In the genomic region with DNA sequence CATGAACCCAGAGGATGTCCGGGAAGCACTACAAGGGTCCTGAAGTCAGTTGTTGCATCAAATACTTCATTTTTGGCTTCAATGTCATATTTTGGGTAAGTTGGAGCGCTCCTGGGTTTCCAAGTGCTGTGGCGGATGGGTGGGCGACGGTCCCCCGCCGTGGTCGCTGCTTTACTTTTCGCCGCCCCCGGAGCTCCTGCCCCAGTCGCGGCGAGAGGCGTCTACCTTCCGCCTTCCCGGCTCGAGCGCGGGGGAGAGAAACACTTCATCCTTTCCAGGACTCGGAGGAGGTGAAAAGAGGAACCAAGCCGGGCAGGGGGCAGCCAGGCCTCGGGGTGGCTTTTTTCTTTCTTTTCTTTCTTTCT, we compare ENCODE assay signal across 8 mouse cellular contexts. TPM values are rescaled to one million over a fixed set of nuclear protein-coding genes. Genes with fewer than 3 reads are reported as not detected.
DNase-seq lines count a peak whose midpoint lies in the region; ATAC-seq and TF ChIP-seq lines count a peak whose summit lies in the region.

No protein-coding gene starts in this region.

- peak overlapping the region; percentile 90 for H3K4me2 ChIP-seq in embryonic facial prominence, embryonic 11.5 days (ENCODE audit: low read depth, low read length)
- H3K4me2 ChIP-seq in liver, embryonic 14.5 days (ENCODE audit: low read depth) = peak overlapping the region; percentile 92
- peak overlapping the region; percentile 65 for H3K4me2 ChIP-seq in neural tube, embryonic 14.5 days (ENCODE audit: low read depth, low read length)

- no peaks in the 10 kb centered on the region; the same call in 1 of the 2 replicates for H3K4me1 ChIP-seq in embryonic facial prominence, embryonic 11.5 days (ENCODE audit: control insufficient read depth, insufficient read depth, low read length)
- H3K4me1 ChIP-seq in hindbrain, embryonic 10.5 days (replicated peaks) = peaks cover 47% of the 10 kb centered on the region
- H3K4me1 ChIP-seq in liver, embryonic 14.5 days (replicated peaks; ENCODE audit: control insufficient read depth in 2 of 2, insufficient read depth in 2 of 2, low read length in 1 of 2) = peaks cover 2 to 14% of the 10 kb centered on the region in 2 experiments; a peak in 3 of 4 replicates
- H3K4me1 ChIP-seq in neural tube, embryonic 14.5 days (ENCODE audit: control insufficient read depth, insufficient read depth, low read length) = peaks cover 36% of the 10 kb centered on the region

- WGBS in embryonic facial prominence, embryonic 11.5 days = 0% methylated on average over 23 of the region's 23 CpGs
- WGBS in hindbrain, embryonic 10.5 days = under 1% methylated on average over 23 of the region's 23 CpGs
- WGBS in liver, embryonic 14.5 days (ENCODE audit: insufficient replicate concordance) = under 1% methylated on average over 23 of the region's 23 CpGs
- 0% methylated on average over 23 of the region's 23 CpGs for WGBS in neural tube, embryonic 14.5 days

- no peaks in the 10 kb centered on the region for H3K27me3 ChIP-seq in embryonic facial prominence, embryonic 11.5 days (ENCODE audit: control insufficient read depth, insufficient read depth, low read length)
- peaks cover 18% of the 10 kb centered on the region for H3K27me3 ChIP-seq in hindbrain, embryonic 10.5 days (ENCODE audit: insufficient read depth, poor library complexity, severe bottlenecking)
- peaks cover 31% of the 10 kb centered on the region for H3K27me3 ChIP-seq in liver, embryonic 14.5 days (ENCODE audit: control insufficient read depth, insufficient read depth, low read length)
- H3K27me3 ChIP-seq in neural tube, embryonic 14.5 days (ENCODE audit: control insufficient read depth, insufficient read depth, low read length) = no peaks in the 10 kb centered on the region

- H3K36me3 ChIP-seq in embryonic facial prominence, embryonic 11.5 days (replicated peaks; ENCODE audit: control insufficient read depth, insufficient read depth, low read depth, low read length) = no peaks in the 10 kb centered on the region
- H3K36me3 ChIP-seq in hindbrain, embryonic 10.5 days = no peaks in the 10 kb centered on the region
- no peaks in the 10 kb centered on the region for H3K36me3 ChIP-seq in liver, embryonic 14.5 days (replicated peaks; ENCODE audit: control insufficient read depth, insufficient read depth, low read depth)
- no peaks in the 10 kb centered on the region for H3K36me3 ChIP-seq in neural tube, embryonic 14.5 days (ENCODE audit: control insufficient read depth, insufficient read depth, low read length)

- no peaks in the 10 kb centered on the region for H3K9me3 ChIP-seq in embryonic facial prominence, embryonic 11.5 days (replicated peaks; ENCODE audit: control insufficient read depth, low read length)
- no peaks in the 10 kb centered on the region for H3K9me3 ChIP-seq in hindbrain, embryonic 10.5 days
- no peaks in the 10 kb centered on the region for H3K9me3 ChIP-seq in liver, embryonic 14.5 days (ENCODE audit: control insufficient read depth, low read length)
- H3K9me3 ChIP-seq in neural tube, embryonic 14.5 days (ENCODE audit: control insufficient read depth, low read length) = no peaks in the 10 kb centered on the region

- H3K27ac ChIP-seq in embryonic facial prominence, embryonic 11.5 days (replicated peaks; ENCODE audit: low read depth, low read length) = no peak overlapping the region
- peak overlapping the region; percentile 96 for H3K27ac ChIP-seq in hindbrain, embryonic 10.5 days
- no peak overlapping the region for H3K27ac ChIP-seq in liver, embryonic 14.5 days
- peak overlapping the region; percentile 91 for H3K27ac ChIP-seq in neural tube, embryonic 14.5 days (ENCODE audit: low read depth, low read length)

- H3K9ac ChIP-seq in embryonic facial prominence, embryonic 11.5 days (replicated peaks; ENCODE audit: low read length) = peak overlapping the region; percentile 82
- H3K9ac ChIP-seq in liver, embryonic 14.5 days (replicated peaks) = peak overlapping the region; percentile 35
- peak overlapping the region; percentile 90 for H3K9ac ChIP-seq in neural tube, embryonic 14.5 days (replicated peaks; ENCODE audit: low read depth, low read length)

- TF ChIP-seq EP300 in liver, embryonic 14.5 days (IDR thresholded peaks at IDR 0.05; ENCODE audit: low read depth) = no peak

- TF ChIP-seq CTCF in liver, embryonic 14.5 days (IDR thresholded peaks at IDR 0.05; ENCODE audit: low read depth) = no peak

- DNase-seq in cerebellum, adult 11 months = peak; percentile 43
- DNase-seq in cerebellum, adult 8-10 months = no peak
- DNase-seq in CD8-positive naive resting alpha-beta T cell, adult 2 months (ENCODE audit: low read depth in 2 of 2, low spot score in 2 of 2) = peak; percentile 12 to 21
- peak; percentile 48 for DNase-seq in embryonic facial prominence, embryonic 11.5 days (ENCODE audit: low spot score)
- peak; percentile 69 for DNase-seq in hindbrain, embryonic 10.5 days (ENCODE audit: low spot score)
- DNase-seq in liver, embryonic 14.5 days (ENCODE audit: low read depth in 3 of 3, low spot score in 3 of 3) = no peak
- no peak for DNase-seq in urinary bladder, adult 2 months (ENCODE audit: low spot score)

- ATAC-seq in embryonic facial prominence, embryonic 11.5 days (replicated peaks; ENCODE audit: insufficient number of reproducible peaks, low FRiP score, low TSS enrichment, low read depth) = peak; percentile 33
- peak; percentile 14 for ATAC-seq in liver, embryonic 14.5 days (ENCODE audit: insufficient read depth)
- ATAC-seq in neural tube, embryonic 14.5 days (ENCODE audit: low read depth) = peak; percentile 14

- H3K4me3 ChIP-seq in embryonic facial prominence, embryonic 11.5 days (ENCODE audit: low read depth, low read length) = peak overlapping the region; percentile 76
- H3K4me3 ChIP-seq in hindbrain, embryonic 10.5 days = peak overlapping the region; percentile 81
- H3K4me3 ChIP-seq in liver, embryonic 14.5 days (ENCODE audit: insufficient read depth in 1 of 2, low read depth in 2 of 2, low read length in 2 of 2) = peak overlapping the region; percentile 58 to 71
- H3K4me3 ChIP-seq in neural tube, embryonic 14.5 days (ENCODE audit: low read depth, low read length) = peak overlapping the region; percentile 92

RNA-seq across cellular contexts. Expression of gene Tspan5, which starts 0.6 kb away (rescaled TPM):
- polyA plus RNA-seq in embryonic facial prominence, embryonic 11.5 days (2014; fragmentation: Nextera tagmentation; extraction: Ambion mirVana) = 34.4 and 36.2 TPM in 2 replicates
- polyA plus RNA-seq in hindbrain, embryonic 10.5 days (2016; fragmentation: Nextera tagmentation; extraction: Ambion mirVana) = 33.0 and 46.4 TPM in 2 replicates
- 1.9 and 2.0 TPM in 2 replicates for polyA plus RNA-seq in liver, embryonic 14.5 days (2012; rRNA removed)
- 2.9 and 3.1 TPM in 2 replicates for polyA plus RNA-seq in liver, embryonic 14.5 days (2014; fragmentation: Nextera tagmentation; extraction: Ambion mirVana)
- 115 and 136 TPM in 2 replicates for polyA plus RNA-seq in neural tube, embryonic 14.5 days (2014; fragmentation: Nextera tagmentation; extraction: Ambion mirVana)
- 67.1 and 73.3 TPM in 2 replicates for polyA plus RNA-seq in urinary bladder, adult 2 months (2012; rRNA removed)

Comparison
In these comparisons a context has a peak if more than half of its experiments do, and no peak if none do; other contexts are left out.
1. DNase-seq: peak in cerebellum, adult 11 months (single experiment), CD8-positive naive resting alpha-beta T cell, adult 2 months (2 of 2), embryonic facial prominence, embryonic 11.5 days (single experiment) and hindbrain, embryonic 10.5 days (single experiment); none in cerebellum, adult 8-10 months (single experiment), liver, embryonic 14.5 days (0 of 3) and urinary bladder, adult 2 months (single experiment).
2. H3K27ac ChIP-seq: peak in hindbrain, embryonic 10.5 days (single experiment) and neural tube, embryonic 14.5 days (single experiment); none in embryonic facial prominence, embryonic 11.5 days (single experiment) and liver, embryonic 14.5 days (single experiment).
3. H3K9ac ChIP-seq: peak in every context shown above with its lines; median percentile 90 in neural tube, embryonic 14.5 days; 82 in embryonic facial prominence, embryonic 11.5 days; 35 in liver, embryonic 14.5 days.
4. Peak in every context shown above with its lines, with median percentiles within 50 percentile points of each other: ATAC-seq, H3K4me2 ChIP-seq and H3K4me3 ChIP-seq.